In the genomic region with DNA sequence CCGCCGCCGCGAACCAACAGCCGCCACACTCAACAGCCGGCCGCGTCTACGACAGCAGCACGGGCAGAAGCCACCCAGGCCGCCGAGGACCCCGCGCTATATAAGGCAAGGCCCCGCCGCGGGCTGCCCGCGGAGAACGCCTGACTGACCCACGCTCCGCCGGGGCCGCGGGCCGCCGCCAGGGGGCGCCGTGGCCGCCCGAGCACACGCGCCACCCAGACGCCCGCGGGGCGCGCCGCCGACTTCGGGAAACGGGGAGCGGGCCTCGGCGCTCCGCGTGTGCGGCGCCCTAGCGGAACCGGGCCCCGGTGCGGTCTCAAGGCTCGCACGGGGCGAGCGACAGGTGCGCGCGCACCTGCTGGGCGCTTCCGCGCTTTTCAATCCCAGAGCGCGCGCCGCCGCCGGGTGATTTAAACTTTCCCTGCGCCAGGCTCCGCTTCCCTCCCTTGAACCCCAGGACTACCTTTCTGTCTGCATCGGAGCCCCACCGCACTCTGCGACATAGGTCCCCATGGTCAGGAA, we compare ENCODE assay signal across 8 mouse cellular contexts. TPM values are rescaled to one million over a fixed set of nuclear protein-coding genes. Genes with fewer than 3 reads are reported as not detected.
DNase-seq lines count a peak whose midpoint lies in the region; ATAC-seq and TF ChIP-seq lines count a peak whose summit lies in the region.

A gene (minus strand): TSS at position 153 of the 522 bp plus-strand sequence.

- TF ChIP-seq CTCF in liver, postnatal 0 days (IDR thresholded peaks at IDR 0.05; ENCODE audit: low read depth): peak; percentile 57

- TF ChIP-seq EP300 in liver, postnatal 0 days (IDR thresholded peaks at IDR 0.05; ENCODE audit: low read depth): no peak

- in situ Hi-C loops in ES-E14 (cut with MboI; ENCODE audit: low sequenced_read_pairs in 2 of 2, unreplicated experiment in 2 of 2): no loop called here

- peak within 1 kb of the TSS; percentile 91 to 100 for H3K4me3 ChIP-seq in ES-E14 (ENCODE audit: insufficient read depth in 1 of 2, low read depth in 1 of 2, low read length in 2 of 2, poor library complexity in 1 of 2, severe bottlenecking in 1 of 2)
- peak within 1 kb of the TSS; percentile 86 for H3K4me3 ChIP-seq in forebrain, embryonic 14.5 days (ENCODE audit: low read depth, low read length)
- peak within 1 kb of the TSS; percentile 90 for H3K4me3 ChIP-seq in liver, postnatal 0 days (ENCODE audit: low read depth, low read length)
- peak within 1 kb of the TSS; percentile 64 for H3K4me3 ChIP-seq in neural tube, embryonic 13.5 days

- H3K27ac ChIP-seq in ES-E14 (ENCODE audit: insufficient read depth, low read depth, low read length, poor library complexity, severe bottlenecking): peak within 1 kb of the TSS; percentile 75
- H3K27ac ChIP-seq in forebrain, embryonic 14.5 days (ENCODE audit: low read depth, low read length): peak within 1 kb of the TSS; percentile 91
- H3K27ac ChIP-seq in liver, postnatal 0 days (ENCODE audit: low read depth): peak within 1 kb of the TSS; percentile 98
- peak within 1 kb of the TSS; percentile 95 for H3K27ac ChIP-seq in neural tube, embryonic 13.5 days (replicated peaks)

- DNase-seq in ES-E14 (ENCODE audit: low read depth, low spot score): peak; percentile 68
- peak; percentile 91 for DNase-seq in cerebellum, adult 11 months
- DNase-seq in forebrain, embryonic 14.5 days (ENCODE audit: low spot score): peak; percentile 92
- DNase-seq in heart, postnatal 14 days: peak; percentile 93 to 97
- DNase-seq in layer of hippocampus, adult 11-12 months (ENCODE audit: low spot score): peak; percentile 94
- peak; percentile 94 for DNase-seq in liver, postnatal 0 days
- peak; percentile 62 for DNase-seq in telencephalon, adult 2 months (ENCODE audit: low read depth, low spot score)

- H3K36me3 ChIP-seq in ES-E14 (ENCODE audit: control insufficient read depth, insufficient read depth, low read length, poor library complexity, severe bottlenecking): peaks cover 2% of the 10 kb centered on the region
- H3K36me3 ChIP-seq in forebrain, embryonic 14.5 days (ENCODE audit: control insufficient read depth, insufficient read depth, low read length): 0 out of 2 replicates have a peak, but pooled peaks cover 2% of the 10 kb centered on the region
- peaks cover 5% of the 10 kb centered on the region; the same call in 1 of the 2 replicates for H3K36me3 ChIP-seq in liver, postnatal 0 days (replicated peaks; ENCODE audit: insufficient read depth, low read length)
- H3K36me3 ChIP-seq in neural tube, embryonic 13.5 days: peaks cover 7% of the 10 kb centered on the region

- peak within 1 kb of the TSS; percentile 93 for H3K9ac ChIP-seq in ES-E14 (ENCODE audit: insufficient read depth, low read depth, low read length, poor library complexity, severe bottlenecking)
- H3K9ac ChIP-seq in forebrain, embryonic 14.5 days (ENCODE audit: low read length): peak within 1 kb of the TSS; percentile 89
- H3K9ac ChIP-seq in liver, postnatal 0 days (replicated peaks): peak within 1 kb of the TSS; percentile 94
- H3K9ac ChIP-seq in neural tube, embryonic 13.5 days: peak within 1 kb of the TSS; percentile 88

- peak within 1 kb of the TSS; percentile 74 for H3K4me2 ChIP-seq in forebrain, embryonic 14.5 days (ENCODE audit: low read length)
- peak within 1 kb of the TSS; percentile 83 for H3K4me2 ChIP-seq in liver, postnatal 0 days (ENCODE audit: low read depth, low read length)
- peak within 1 kb of the TSS; percentile 80 for H3K4me2 ChIP-seq in neural tube, embryonic 13.5 days

- WGBS in forebrain, embryonic 14.5 days: 0% methylated on average over 53 of the region's 74 CpGs
- WGBS in liver, postnatal 0 days (ENCODE audit: insufficient replicate concordance): under 1% methylated on average over 60 of the region's 74 CpGs
- WGBS in neural tube, embryonic 13.5 days: 0% methylated on average over 61 of the region's 74 CpGs

- no peaks in the 10 kb centered on the region for H3K4me1 ChIP-seq in ES-E14 (ENCODE audit: control insufficient read depth in 2 of 2, insufficient read depth in 2 of 2, low read length in 2 of 2, poor library complexity in 1 of 2)
- H3K4me1 ChIP-seq in forebrain, embryonic 14.5 days (ENCODE audit: control insufficient read depth, insufficient read depth, low read length): peaks cover 12% of the 10 kb centered on the region
- H3K4me1 ChIP-seq in liver, postnatal 0 days (ENCODE audit: insufficient read depth): no peaks in the 10 kb centered on the region; the same call in 1 of the 2 replicates
- H3K4me1 ChIP-seq in neural tube, embryonic 13.5 days (replicated peaks): peaks cover 23% of the 10 kb centered on the region

- intact Hi-C loops in heart, postnatal 14 days (cut with DNase I): loop anchor here (1.0 to 10.0 kb wide), 2 partner anchors 36 to 452 kb away; no protein-coding TSS in a partner anchor

- peak; percentile 99 for ATAC-seq in forebrain, embryonic 14.5 days
- ATAC-seq in liver, postnatal 0 days: peak; percentile 99
- ATAC-seq in neural tube, embryonic 13.5 days (ENCODE audit: low read depth): peak; percentile 99

- H3K27me3 ChIP-seq in forebrain, embryonic 14.5 days (replicated peaks; ENCODE audit: control insufficient read depth, insufficient read depth, low read length): no peaks in the 10 kb centered on the region
- no peaks in the 10 kb centered on the region for H3K27me3 ChIP-seq in liver, postnatal 0 days (ENCODE audit: insufficient read depth, low read length)
- H3K27me3 ChIP-seq in neural tube, embryonic 13.5 days: no peaks in the 10 kb centered on the region

- no peaks in the 10 kb centered on the region for H3K9me3 ChIP-seq in ES-E14 (ENCODE audit: control insufficient read depth, insufficient read depth, low read depth, low read length)
- no peaks in the 10 kb centered on the region for H3K9me3 ChIP-seq in forebrain, embryonic 14.5 days (replicated peaks; ENCODE audit: control insufficient read depth, low read length)
- H3K9me3 ChIP-seq in liver, postnatal 0 days (ENCODE audit: low read length): no peaks in the 10 kb centered on the region
- H3K9me3 ChIP-seq in neural tube, embryonic 13.5 days: no peaks in the 10 kb centered on the region

TF ChIP-seq in ES-E14, 5 proteins besides CTCF, POLR2A, EP300 and RAD21:
- TF ChIP-seq HCFC1 (IDR thresholded peaks at IDR 0.05; ENCODE audit: borderline replicate concordance, insufficient read depth, low read length) (peak; percentile 62; the same call in 1 of the 2 replicates), ZC3H11A (IDR thresholded peaks at IDR 0.05; ENCODE audit: borderline replicate concordance, low read depth, low read length) (0 out of 2 replicates have a peak, but pooled peaks have one; percentile 10), ZNF384 (IDR thresholded peaks at IDR 0.05; ENCODE audit: low read depth, low read length) (no peak)

RNA-seq across cellular contexts. Expression of the gene that starts here (rescaled TPM):
- total RNA-seq in ES-E14 (2012; rRNA removed): 25.9 and 38.5 TPM in 2 replicates
- polyA plus RNA-seq in forebrain, embryonic 14.5 days (2014; fragmentation: Nextera tagmentation; extraction: Ambion mirVana): 16.6 and 23.2 TPM in 2 replicates
- 10 to 100 TPM; 50.5 to 55.3 TPM for total RNA-seq in heart, postnatal 14 days (2021)
- polyA plus RNA-seq in liver, postnatal 0 days (2015; fragmentation: Nextera tagmentation; extraction: Ambion mirVana): 8.1 and 8.2 TPM in 2 replicates
- 20.6 and 23.3 TPM in 2 replicates for polyA plus RNA-seq in neural tube, embryonic 13.5 days (2015; fragmentation: Nextera tagmentation; extraction: Ambion mirVana)

Comparison
In these comparisons a context has a peak if more than half of its experiments do, and no peak if none do; other contexts are left out.
1. Peak in every context shown above with its lines: DNase-seq, ATAC-seq, H3K4me3 ChIP-seq and H3K27ac ChIP-seq.